Mouse (Mus musculus) heart, postnatal 14 days (tissue): ENCODE data around the gene Prr14. TPM values are rescaled to one million over a fixed set of nuclear protein-coding genes. Genes with fewer than 3 reads are reported as not detected.
"Not testable (repeated sequence)": the region's sequence is repeated elsewhere in the genome, so short reads cannot be mapped to it uniquely, and the experiment has no call there.

ENCODE experiments used
- DNase-seq, 2 experiments: peaks; one replicate each; pipeline ENCODE4 v3.0.0; 2021 to 2022
- intact Hi-C: fragments of 180-260 bp; cut with DNase I; formaldehyde crosslinking; loops from one replicate; pipeline ENCODE4 v1.15.1; 2025
- total RNA-seq, 2 experiments: library from RNA; stranded (reverse); gene quantifications; 2 replicates each; pipeline ENCODE4 v1.2.3; 2021

Gene Prr14
- total RNA-seq, 2 experiments from 2014 or later: 25.9 to 29.4 TPM

- intact Hi-C loops: loop anchor here (5.0 to 10.0 kb wide), 2 partner anchors 49 to 676 kb away; partner anchors contain the start of genes Fam57b, Ppp4c and Zfp688
- DNase-seq: peak; percentile 87 to 90
Observed at GRCm38 (mm10) chr7:127470743-127471645, 11.6 kb downstream of the Prr14 start.

GRCm38 (mm10) chr7:127471646-127472010, 12.2 kb downstream of the Prr14 start:
- peak in 1 of 2 experiments; percentile 64 for DNase-seq
- intact Hi-C loops: loop anchor here (5.0 to 10.0 kb wide), 2 partner anchors 49 to 677 kb away; partner anchors contain the start of genes Fam57b, Ppp4c and Zfp688

GRCm38 (mm10) chr7:127472060-127472459, 12.6 kb downstream of the Prr14 start:
- no peak for DNase-seq
- intact Hi-C loops: loop anchor here (5.0 to 10.0 kb wide), 2 partner anchors 50 to 677 kb away; partner anchors contain the start of genes Fam57b, Ppp4c and Zfp688

- DNase-seq: no peak
- intact Hi-C loops: loop anchor here (5.0 to 10.0 kb wide), 2 partner anchors 51 to 679 kb away; partner anchors contain the start of genes Fam57b, Ppp4c and Zfp688
Observed at GRCm38 (mm10) chr7:127473705-127474104, 14.3 kb downstream of the Prr14 start.

- DNase-seq: no peak
- intact Hi-C loops: loop anchor here (5.0 to 10.0 kb wide), 2 partner anchors 52 to 680 kb away; partner anchors contain the start of genes Fam57b, Ppp4c and Zfp688
Observed at GRCm38 (mm10) chr7:127474378-127475070, 15.1 kb downstream of the Prr14 start.

- intact Hi-C loops: loop anchor here (10.0 kb wide), 1 partner anchor 680 kb away; the partner anchor contains the start of genes Fam57b and Ppp4c
- no peak for DNase-seq
Observed at GRCm38 (mm10) chr7:127475186-127475740, 15.9 kb downstream of the Prr14 start.

- no peak for DNase-seq
- intact Hi-C loops: loop anchor here (10.0 kb wide), 1 partner anchor 682 kb away; the partner anchor contains the start of genes Fam57b and Ppp4c
Observed at GRCm38 (mm10) chr7:127476336-127476735, 16.9 kb downstream of the Prr14 start.

- intact Hi-C loops: loop anchor here (10.0 kb wide), 1 partner anchor 682 kb away; the partner anchor contains the start of genes Fam57b and Ppp4c
- DNase-seq: no peak
Observed at GRCm38 (mm10) chr7:127476855-127477254, 17.4 kb downstream of the Prr14 start.

- intact Hi-C loops: loop anchor here (10.0 kb wide), 1 partner anchor 683 kb away; the partner anchor contains the start of genes Fam57b and Ppp4c
- peak; percentile 97 to 98 for DNase-seq
Observed at GRCm38 (mm10) chr7:127477687-127478634, 18.6 kb downstream of the Prr14 start.

GRCm38 (mm10) chr7:127478635-127479317, 19.4 kb downstream of the Prr14 start, which contains the start of gene Fbrs:
TSS of gene Fbrs (plus strand) at chr7:127479199.
- intact Hi-C loops: loop anchor here (10.0 kb wide), 1 partner anchor 684 kb away; the partner anchor contains the start of genes Fam57b and Ppp4c
- DNase-seq: peak; percentile 98

GRCm38 (mm10) chr7:127479318-127480225, 20.2 kb downstream of the Prr14 start:
- peak in 1 of 2 experiments; percentile 34 for DNase-seq
- intact Hi-C loops: loop anchor here (5.0 to 10.0 kb wide), 2 partner anchors 167 to 685 kb away; partner anchors contain the start of genes Fam57b and Ppp4c

GRCm38 (mm10) chr7:127480321-127480720, 20.9 kb downstream of the Prr14 start:
- intact Hi-C loops: loop anchor here (5.0 kb wide), 1 partner anchor 168 kb away; no protein-coding TSS in a partner anchor
- no peak for DNase-seq

- no peak for DNase-seq
- intact Hi-C loops: no loop called here
Observed at GRCm38 (mm10) chr7:127485416-127485815, 26.0 kb downstream of the Prr14 start.

GRCm38 (mm10) chr7:127488364-127488763, 29.0 kb downstream of the Prr14 start:
- DNase-seq, intact Hi-C loops: not testable (repeated sequence)

GRCm38 (mm10) chr7:127489982-127490381, 30.6 kb downstream of the Prr14 start:
- no peak for DNase-seq
- intact Hi-C loops: no loop called here

GRCm38 (mm10) chr7:127491846-127492245, 32.4 kb downstream of the Prr14 start:
- DNase-seq: no peak
- intact Hi-C loops: no loop called here

- DNase-seq: no peak
- intact Hi-C loops: no loop called here
Observed at GRCm38 (mm10) chr7:127494648-127495047, 35.2 kb downstream of the Prr14 start.
